Mouse (Mus musculus): ENCODE measurements at regions not wholly inside any gene's neighbourhood (a gene's known extent, or its start where the extent isn't known, plus 50 kb on each side); places are given as distances from the start of the nearest gene placed in this dataset.

DNA sequence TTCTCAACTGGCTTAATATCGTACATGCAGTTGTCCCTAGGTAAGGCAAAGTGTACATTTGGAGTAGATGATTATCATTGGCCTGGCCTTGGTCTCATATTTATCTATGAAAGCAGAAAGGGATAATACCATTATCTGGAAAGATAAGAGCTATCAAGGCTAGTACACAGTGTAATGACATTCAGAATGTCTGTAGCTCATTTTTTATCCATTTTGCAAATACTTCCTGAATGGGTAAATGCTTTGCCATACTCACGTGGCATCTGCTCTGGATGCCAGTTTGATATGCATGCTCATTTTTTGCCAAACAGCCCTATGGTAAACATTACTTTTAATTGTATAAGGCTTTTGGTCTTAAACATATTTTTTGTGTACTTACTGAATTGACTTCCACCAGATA, 723.4 kb downstream of the Brinp3 start:
- WGBS, result 66% methylated on average over 2 of the region's 2 CpGs
- H3K4me1 ChIP-seq (ENCODE audit: control insufficient read depth, insufficient read depth, low read length), result no peaks in the 10 kb centered on the region
- no peak for ATAC-seq

GRCm38 (mm10) chr1:147219438-147219837, 724.9 kb downstream of the Brinp3 start:
- Histone ChIP-seq H3K27me3 (ENCODE audit: control insufficient read depth, insufficient read depth, low read depth, low read length) (no peaks in the 10 kb centered on the region), H3K9me3 (replicated peaks; ENCODE audit: control insufficient read depth, low read length, poor library complexity, severe bottlenecking) (no peaks in the 10 kb centered on the region), H3K4me1 (ENCODE audit: control insufficient read depth, insufficient read depth, low read length) (no peaks in the 10 kb centered on the region), H3K36me3 (ENCODE audit: control insufficient read depth, insufficient read depth, low read length) (no peaks in the 10 kb centered on the region), H3K27ac (ENCODE audit: low read length) (no peak overlapping the region), H3K9ac (ENCODE audit: low read depth, low read length) (no peak overlapping the region), H3K4me3 (ENCODE audit: low read depth, low read length) (no peak overlapping the region), H3K4me2 (ENCODE audit: low read length) (no peak overlapping the region)
- 94% methylated on average over 2 of the region's 2 CpGs for WGBS
- no peak for ATAC-seq

More for the DNA sequence above, 723.4 kb downstream of the Brinp3 start:
- Histone ChIP-seq H3K36me3 (ENCODE audit: control insufficient read depth, insufficient read depth, low read length) (no peaks in the 10 kb centered on the region), H3K27me3 (ENCODE audit: control insufficient read depth, insufficient read depth, low read depth, low read length) (no peaks in the 10 kb centered on the region), H3K9ac (ENCODE audit: low read depth, low read length) (no peak overlapping the region), H3K4me3 (ENCODE audit: low read depth, low read length) (no peak overlapping the region), H3K4me2 (ENCODE audit: low read length) (no peak overlapping the region), H3K9me3 (replicated peaks; ENCODE audit: control insufficient read depth, low read length, poor library complexity, severe bottlenecking) (no peaks in the 10 kb centered on the region), H3K27ac (ENCODE audit: low read length) (no peak overlapping the region)

GRCm38 (mm10) chr1:147223232-147223925, 728.8 kb downstream of the Brinp3 start:
- WGBS, result 64% methylated on average over 3 of the region's 3 CpGs
- H3K9me3 ChIP-seq (replicated peaks; ENCODE audit: control insufficient read depth, low read length, poor library complexity, severe bottlenecking), result no peaks in the 10 kb centered on the region
- H3K36me3 ChIP-seq (ENCODE audit: control insufficient read depth, insufficient read depth, low read length), result no peaks in the 10 kb centered on the region
- no peak overlapping the region for H3K27ac ChIP-seq (ENCODE audit: low read length)
- H3K4me3 ChIP-seq (ENCODE audit: low read depth, low read length), result no peak overlapping the region
- no peak for ATAC-seq
- no peaks in the 10 kb centered on the region for H3K4me1 ChIP-seq (ENCODE audit: control insufficient read depth, insufficient read depth, low read length)
- H3K4me2 ChIP-seq (ENCODE audit: low read length), result no peak overlapping the region
- no peak overlapping the region for H3K9ac ChIP-seq (ENCODE audit: low read depth, low read length)
- no peaks in the 10 kb centered on the region for H3K27me3 ChIP-seq (ENCODE audit: control insufficient read depth, insufficient read depth, low read depth, low read length)

DNA sequence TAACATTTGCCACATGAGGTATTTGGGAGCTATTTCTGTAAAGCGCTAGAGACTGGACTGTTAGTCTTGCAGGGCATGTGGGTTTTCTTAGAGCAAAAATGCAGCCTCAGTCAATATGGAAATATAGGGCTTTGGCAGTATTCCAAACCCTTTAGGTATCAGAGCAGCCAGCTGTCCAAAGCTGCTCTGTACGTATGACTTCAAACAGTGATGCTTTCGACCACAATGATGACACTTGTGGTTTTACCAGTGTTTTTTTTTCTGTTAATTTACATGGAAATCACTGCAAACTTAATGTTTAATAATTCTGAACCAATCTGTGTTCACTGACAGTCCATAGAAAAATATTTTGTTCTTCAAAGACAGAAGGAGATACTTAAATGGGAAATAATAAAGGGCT, 743.0 kb downstream of the Brinp3 start:
- Histone ChIP-seq H3K27me3 (ENCODE audit: control insufficient read depth, insufficient read depth, low read depth, low read length) (no peaks in the 10 kb centered on the region), H3K4me2 (ENCODE audit: low read length) (no peak overlapping the region), H3K4me3 (ENCODE audit: low read depth, low read length) (no peak overlapping the region), H3K9ac (ENCODE audit: low read depth, low read length) (no peak overlapping the region), H3K36me3 (ENCODE audit: control insufficient read depth, insufficient read depth, low read length) (no peaks in the 10 kb centered on the region), H3K27ac (ENCODE audit: low read length) (no peak overlapping the region), H3K9me3 (replicated peaks; ENCODE audit: control insufficient read depth, low read length, poor library complexity, severe bottlenecking) (no peaks in the 10 kb centered on the region), H3K4me1 (ENCODE audit: control insufficient read depth, insufficient read depth, low read length) (no peaks in the 10 kb centered on the region)
- 65% methylated on average over 3 of the region's 3 CpGs for WGBS
- ATAC-seq, result no peak

DNA sequence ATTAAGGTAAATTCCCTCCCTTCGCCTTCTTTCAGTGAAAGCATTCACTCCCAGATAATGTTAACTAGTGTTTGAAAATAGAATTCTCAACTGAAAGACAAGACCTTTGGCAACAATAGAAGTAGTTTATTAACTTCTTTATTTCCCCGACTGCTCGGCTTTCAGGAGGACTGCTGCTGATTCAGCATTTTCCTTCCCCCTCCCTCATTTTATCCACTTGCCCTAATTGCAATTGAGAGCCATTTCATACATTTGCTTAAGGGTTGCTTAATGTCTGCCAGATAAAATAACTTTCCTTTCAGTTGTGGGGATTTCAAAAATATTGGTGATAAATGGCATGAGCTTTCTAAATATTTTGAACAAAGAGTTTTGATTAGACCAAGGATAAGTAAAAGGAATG, 744.5 kb downstream of the Brinp3 start:
- Histone ChIP-seq H3K4me3 (ENCODE audit: low read depth, low read length) (no peak overlapping the region), H3K27me3 (ENCODE audit: control insufficient read depth, insufficient read depth, low read depth, low read length) (no peaks in the 10 kb centered on the region), H3K9me3 (replicated peaks; ENCODE audit: control insufficient read depth, low read length, poor library complexity, severe bottlenecking) (no peaks in the 10 kb centered on the region), H3K36me3 (ENCODE audit: control insufficient read depth, insufficient read depth, low read length) (no peaks in the 10 kb centered on the region), H3K4me2 (ENCODE audit: low read length) (no peak overlapping the region), H3K27ac (ENCODE audit: low read length) (no peak overlapping the region), H3K9ac (ENCODE audit: low read depth, low read length) (no peak overlapping the region), H3K4me1 (ENCODE audit: control insufficient read depth, insufficient read depth, low read length) (no peaks in the 10 kb centered on the region)
- WGBS, result 77% methylated on average over 3 of the region's 3 CpGs
- ATAC-seq, result no peak

DNA sequence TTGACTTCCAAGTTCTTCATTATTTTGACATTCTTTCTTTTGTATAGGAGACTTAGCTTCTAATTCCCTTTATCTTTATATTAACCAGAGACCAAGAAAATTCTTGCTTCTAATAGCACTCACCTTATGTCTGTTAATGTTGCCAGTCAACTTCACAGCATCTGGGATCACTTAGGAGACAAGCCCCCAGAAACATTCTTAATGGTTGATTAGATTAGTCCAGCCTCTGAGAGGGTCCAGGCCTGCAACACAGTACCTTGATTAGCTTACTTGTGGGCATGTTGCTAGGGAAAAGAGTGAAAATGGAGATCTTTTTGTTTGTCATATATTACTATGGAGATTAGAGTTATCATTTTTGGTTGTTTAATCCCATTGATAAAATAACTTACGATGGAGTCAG, 778.8 kb downstream of the Brinp3 start:
- 94% methylated on average over 1 of the region's 1 CpGs for WGBS

GRCm38 (mm10) chr1:147291119-147291518, 796.6 kb downstream of the Brinp3 start:
- WGBS, result 88% methylated on average over 3 of the region's 3 CpGs
- H3K4me2 ChIP-seq (ENCODE audit: low read length), result no peak overlapping the region
- no peaks in the 10 kb centered on the region for H3K36me3 ChIP-seq (ENCODE audit: control insufficient read depth, insufficient read depth, low read length)
- H3K4me1 ChIP-seq (ENCODE audit: control insufficient read depth, insufficient read depth, low read length), result no peaks in the 10 kb centered on the region
- no peaks in the 10 kb centered on the region for H3K9me3 ChIP-seq (replicated peaks; ENCODE audit: control insufficient read depth, low read length, poor library complexity, severe bottlenecking)
- no peak for ATAC-seq
- no peak overlapping the region for H3K9ac ChIP-seq (ENCODE audit: low read depth, low read length)
- no peak overlapping the region for H3K4me3 ChIP-seq (ENCODE audit: low read depth, low read length)
- H3K27ac ChIP-seq (ENCODE audit: low read length), result no peak overlapping the region
- H3K27me3 ChIP-seq (ENCODE audit: control insufficient read depth, insufficient read depth, low read depth, low read length), result no peaks in the 10 kb centered on the region

More for the DNA sequence above, 778.8 kb downstream of the Brinp3 start:
- H3K4me2 ChIP-seq (ENCODE audit: low read length), result no peak overlapping the region
- H3K4me3 ChIP-seq (ENCODE audit: low read depth, low read length), result no peak overlapping the region
- ATAC-seq, result no peak
- H3K4me1 ChIP-seq (ENCODE audit: control insufficient read depth, insufficient read depth, low read length), result no peaks in the 10 kb centered on the region
- H3K9me3 ChIP-seq (replicated peaks; ENCODE audit: control insufficient read depth, low read length, poor library complexity, severe bottlenecking), result no peaks in the 10 kb centered on the region
- H3K27me3 ChIP-seq (ENCODE audit: control insufficient read depth, insufficient read depth, low read depth, low read length), result no peaks in the 10 kb centered on the region
- H3K36me3 ChIP-seq (ENCODE audit: control insufficient read depth, insufficient read depth, low read length), result no peaks in the 10 kb centered on the region
- H3K9ac ChIP-seq (ENCODE audit: low read depth, low read length), result no peak overlapping the region
- no peak overlapping the region for H3K27ac ChIP-seq (ENCODE audit: low read length)

GRCm38 (mm10) chr1:147309246-147309645, 814.7 kb downstream of the Brinp3 start:
- ATAC-seq, result no peak
- Histone ChIP-seq H3K27ac (ENCODE audit: low read length) (no peak overlapping the region), H3K4me2 (ENCODE audit: low read length) (no peak overlapping the region), H3K27me3 (ENCODE audit: control insufficient read depth, insufficient read depth, low read depth, low read length) (no peaks in the 10 kb centered on the region), H3K4me1 (ENCODE audit: control insufficient read depth, insufficient read depth, low read length) (no peaks in the 10 kb centered on the region), H3K9ac (ENCODE audit: low read depth, low read length) (no peak overlapping the region), H3K9me3 (replicated peaks; ENCODE audit: control insufficient read depth, low read length, poor library complexity, severe bottlenecking) (no peaks in the 10 kb centered on the region), H3K36me3 (ENCODE audit: control insufficient read depth, insufficient read depth, low read length) (no peaks in the 10 kb centered on the region), H3K4me3 (ENCODE audit: low read depth, low read length) (no peak overlapping the region)
- WGBS, result 73% methylated on average over 1 of the region's 1 CpGs

DNA sequence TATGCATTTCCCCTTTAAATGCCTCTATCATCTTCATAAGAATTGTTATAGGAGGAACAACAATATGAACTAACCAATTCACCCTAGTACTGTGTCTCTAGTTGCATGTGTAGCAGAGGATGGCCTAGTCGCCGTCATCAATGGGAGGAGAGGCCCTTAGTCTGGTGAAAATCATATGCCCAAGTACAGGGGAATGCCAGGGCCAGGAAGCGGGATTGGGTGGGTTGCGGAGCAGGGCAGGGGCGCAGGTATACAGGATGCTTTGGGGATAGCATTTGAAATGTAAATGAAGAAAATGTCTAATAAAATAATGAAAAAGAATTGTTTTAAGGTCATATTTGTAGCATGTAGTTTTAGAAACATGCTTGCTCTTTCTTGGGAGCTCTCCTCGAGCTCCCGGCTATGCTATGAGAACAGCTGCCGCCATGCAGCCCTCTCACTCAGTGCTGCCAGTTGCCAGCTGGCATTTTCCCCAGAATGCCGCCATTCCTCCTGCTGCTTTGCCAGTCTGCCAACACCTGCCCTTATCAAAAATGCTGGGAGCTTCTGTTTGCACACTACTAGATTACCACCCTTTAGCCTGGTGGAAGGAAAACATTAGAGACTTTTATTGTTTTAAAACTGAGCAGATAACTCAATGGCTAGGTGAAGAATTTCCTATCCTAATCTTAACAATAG, 848.9 kb downstream of the Brinp3 start:
- no peak for ATAC-seq
- no peaks in the 10 kb centered on the region for H3K36me3 ChIP-seq (ENCODE audit: control insufficient read depth, insufficient read depth, low read length)
- no peaks in the 10 kb centered on the region for H3K4me1 ChIP-seq (ENCODE audit: control insufficient read depth, insufficient read depth, low read length)
- H3K27ac ChIP-seq (ENCODE audit: low read length), result no peak overlapping the region
- no peak overlapping the region for H3K4me3 ChIP-seq (ENCODE audit: low read depth, low read length)
- no peaks in the 10 kb centered on the region for H3K27me3 ChIP-seq (ENCODE audit: control insufficient read depth, insufficient read depth, low read depth, low read length)
- no peak overlapping the region for H3K9ac ChIP-seq (ENCODE audit: low read depth, low read length)
- H3K9me3 ChIP-seq (replicated peaks; ENCODE audit: control insufficient read depth, low read length, poor library complexity, severe bottlenecking), result no peaks in the 10 kb centered on the region
- WGBS, result 90% methylated on average over 9 of the region's 9 CpGs
- no peak overlapping the region for H3K4me2 ChIP-seq (ENCODE audit: low read length)
